Mouse (Mus musculus) cerebellum, postnatal 25 days (tissue): Measurements from ENCODE around the gene Gpd1.

Experiments used
- DNase-seq, 2 experiments: peaks; one replicate each; pipeline ENCODE4 v3.0.0; 2021; ENCODE audit warnings: mixed read lengths in 2 of 2

Gpd1 gene

GRCm38 (mm10) chr15:99701999-99702900, 15.1 kb upstream of the Gpd1 start, which contains the start of gene Smarcd1:
Gene Smarcd1, plus strand, starts transcription at chr15:99702129.
- DNase-seq: peak; percentile 98

- peak in 1 of 2 experiments; percentile 30 for DNase-seq
Observed at GRCm38 (mm10) chr15:99703104-99703503, 14.2 kb upstream of the Gpd1 start.

DNA sequence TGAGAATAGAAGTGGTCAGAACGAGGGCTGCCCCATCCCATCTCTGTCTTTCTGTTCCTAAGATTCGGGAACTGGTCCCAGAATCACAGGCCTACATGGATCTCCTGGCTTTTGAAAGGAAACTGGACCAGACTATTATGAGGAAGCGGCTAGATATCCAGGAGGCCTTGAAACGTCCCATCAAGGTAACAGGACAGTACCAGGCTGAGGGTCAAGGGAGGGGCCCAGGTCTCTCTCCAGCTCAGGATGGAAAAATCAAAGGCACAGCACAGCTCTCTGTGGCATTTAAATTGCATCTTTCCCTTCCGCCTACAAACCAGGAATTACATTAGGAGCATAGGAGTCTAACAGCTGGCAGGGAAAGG, 13.7 kb upstream of the Gpd1 start:
- DNase-seq: no peak

- peak; percentile 30 to 56 for DNase-seq
Observed at GRCm38 (mm10) chr15:99704041-99704681, 13.2 kb upstream of the Gpd1 start.

DNA sequence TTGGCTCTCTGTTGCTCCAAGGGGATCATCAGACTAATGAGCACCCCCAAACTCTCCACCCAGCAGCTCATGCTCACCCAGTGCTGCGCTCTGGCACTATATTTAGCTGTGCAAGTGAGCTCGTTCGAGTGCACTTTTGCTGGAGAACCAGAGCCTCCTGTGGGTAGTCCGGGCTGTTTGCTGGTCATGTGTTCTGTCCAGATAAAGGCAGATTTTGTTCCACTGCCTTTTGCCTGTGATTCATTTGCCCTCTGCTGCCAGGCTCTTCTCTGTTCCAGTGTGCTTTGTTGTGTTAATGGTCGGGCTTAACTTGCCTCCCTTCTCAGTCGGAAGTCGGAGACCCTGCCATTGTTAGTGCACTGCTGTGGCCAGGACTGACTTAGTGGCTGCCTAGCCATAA, 12.4 kb upstream of the Gpd1 start:
- DNase-seq: peak in 1 of 2 experiments; percentile 30

DNA sequence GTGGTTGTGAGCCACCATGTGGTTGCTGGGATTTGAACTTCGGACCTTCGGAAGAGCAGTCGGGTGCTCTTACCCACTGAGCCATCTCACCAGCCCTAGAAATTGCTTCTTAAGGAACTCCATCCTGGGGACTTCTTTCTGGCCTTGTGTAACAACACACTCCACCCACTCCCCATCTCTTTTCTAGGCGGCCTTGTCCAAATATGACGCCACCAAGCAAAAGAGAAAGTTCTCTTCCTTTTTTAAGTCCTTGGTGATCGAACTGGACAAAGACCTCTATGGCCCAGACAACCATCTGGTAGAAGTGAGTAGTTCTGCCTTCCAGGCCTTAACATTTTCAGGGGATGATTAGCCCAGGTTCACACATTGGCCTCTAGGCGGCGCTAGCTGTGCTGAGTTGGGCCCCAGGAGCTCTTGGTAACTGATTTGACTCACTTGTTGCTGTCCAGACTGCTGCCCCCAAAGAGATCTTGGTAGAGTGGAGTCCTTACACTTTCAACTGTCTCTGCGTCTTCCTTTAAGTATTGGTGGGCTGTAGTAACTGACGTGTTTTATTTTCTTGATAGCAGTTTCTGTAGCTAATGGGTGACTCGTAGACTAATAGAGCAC, 11.8 kb upstream of the Gpd1 start, which contains the start of gene Gm17349:
TSS of gene Gm17349 (minus strand) at position 51 of the 609 bp plus-strand sequence.
- DNase-seq: peak; percentile 72 to 81

DNA sequence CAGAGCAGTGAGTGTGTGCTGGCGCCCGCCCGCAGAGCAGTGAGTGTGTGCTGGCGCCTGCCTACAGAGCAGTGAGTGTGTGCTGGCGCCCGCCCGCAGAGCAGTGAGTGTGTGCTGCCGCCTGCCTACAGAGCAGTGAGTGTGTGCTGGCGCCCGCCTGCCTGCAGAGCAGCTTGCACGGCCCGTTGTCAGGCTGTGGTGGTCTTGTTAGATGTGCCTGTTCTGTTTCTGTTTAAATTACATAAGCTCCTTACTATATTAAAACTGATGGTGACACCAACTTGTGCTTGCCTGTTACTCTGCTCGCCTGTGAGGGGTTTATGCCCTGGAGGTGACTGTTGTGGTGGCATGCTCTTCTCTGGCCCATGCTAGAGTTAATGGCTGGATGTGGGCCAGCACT, 9.1 kb upstream of the Gpd1 start:
- DNase-seq: no peak

- DNase-seq: no peak
Observed at GRCm38 (mm10) chr15:99710221-99711190, 6.8 kb upstream of the Gpd1 start.

GRCm38 (mm10) chr15:99711491-99711890, 5.8 kb upstream of the Gpd1 start:
- no peak for DNase-seq

GRCm38 (mm10) chr15:99712666-99713559, 4.4 kb upstream of the Gpd1 start:
- DNase-seq: peak in 1 of 2 experiments; percentile 23

DNA sequence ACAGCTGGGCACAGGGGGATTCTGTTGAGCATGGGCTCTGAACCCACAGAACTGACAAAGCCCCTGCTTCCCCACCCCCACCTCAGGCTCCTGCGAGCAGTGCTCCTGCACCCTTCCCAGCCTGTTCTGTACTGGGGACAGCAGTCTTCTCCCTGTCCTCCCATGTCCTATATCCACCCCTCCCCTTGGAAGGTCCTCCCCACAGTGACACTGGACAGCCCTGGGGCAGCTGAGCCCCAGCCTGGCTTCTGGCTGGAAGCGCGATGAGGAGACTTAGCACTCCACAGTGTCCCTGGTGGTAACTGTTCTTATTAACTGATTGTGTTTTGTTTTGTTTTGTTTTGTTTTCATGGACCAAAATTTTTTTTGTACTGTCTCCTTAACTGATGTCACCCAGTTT, 3.7 kb upstream of the Gpd1 start:
- DNase-seq: no peak

GRCm38 (mm10) chr15:99714206-99714605, 3.1 kb upstream of the Gpd1 start:
- DNase-seq: peak in 1 of 2 experiments; percentile 21

- peak; percentile 90 to 92 for DNase-seq
Observed at GRCm38 (mm10) chr15:99714858-99715257, 2.5 kb upstream of the Gpd1 start.

DNA sequence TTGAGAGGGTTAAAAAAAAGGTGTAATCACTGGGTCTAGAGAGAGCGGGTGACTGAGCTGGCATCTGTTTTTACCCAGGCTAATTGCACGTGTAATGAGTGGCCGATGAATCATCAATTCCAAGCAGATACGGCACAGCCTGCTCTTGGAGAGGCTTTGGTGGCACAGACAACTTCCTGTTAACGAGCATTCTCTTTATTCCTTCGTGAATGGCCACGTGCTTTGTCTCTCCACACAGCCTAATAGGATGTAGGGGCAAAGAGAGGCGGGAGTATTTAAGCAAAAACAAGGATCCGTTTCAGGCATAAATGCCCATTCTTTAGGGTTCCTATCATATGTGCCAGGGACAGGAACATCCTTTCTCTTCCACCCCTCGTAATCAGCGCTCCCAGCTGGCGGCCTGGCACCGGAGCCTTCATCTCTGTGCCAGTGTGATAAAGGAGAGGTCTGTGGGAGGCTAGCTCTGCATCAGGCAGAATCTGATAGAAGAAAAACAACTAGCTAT, 1.9 kb upstream of the Gpd1 start:
- DNase-seq: peak; percentile 61 to 71

- DNase-seq: peak; percentile 36 to 40
Observed at GRCm38 (mm10) chr15:99715982-99716746, 1.2 kb upstream of the Gpd1 start.

DNA sequence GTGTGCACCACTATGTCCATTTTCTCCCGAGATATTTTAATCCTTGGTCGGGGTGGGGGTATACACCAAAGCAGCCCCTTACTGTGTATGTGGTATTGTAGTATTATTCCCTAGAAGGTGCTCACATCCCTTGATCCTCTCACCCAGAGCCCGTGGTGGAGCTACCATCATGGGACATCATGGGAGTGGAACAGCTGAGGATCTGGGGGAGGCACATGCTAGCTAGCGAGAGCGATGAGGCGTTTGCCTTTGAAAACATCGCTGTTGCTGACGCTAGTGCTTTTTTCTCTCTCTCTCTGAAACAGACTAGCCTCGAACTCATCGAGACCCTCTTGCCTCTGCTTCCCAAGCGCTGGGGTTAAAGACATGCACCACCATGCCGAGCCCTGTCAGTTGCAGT, 501 bp upstream of the Gpd1 start:
- peak; percentile 43 to 48 for DNase-seq

- peak; percentile 67 to 68 for DNase-seq
Observed at GRCm38 (mm10) chr15:99718461-99719021, 1.2 kb downstream of the Gpd1 start.

GRCm38 (mm10) chr15:99719865-99720264, 2.5 kb downstream of the Gpd1 start:
- no peak for DNase-seq

GRCm38 (mm10) chr15:99721921-99722743, 4.8 kb downstream of the Gpd1 start:
- peak in 1 of 2 experiments; percentile 38 for DNase-seq
